Mouse (Mus musculus): ENCODE measurements around the gene Ifna11. TPM values are rescaled to one million over a fixed set of nuclear protein-coding genes. Genes with fewer than 3 reads are reported as not detected.
"Not testable (repeated sequence)": the region's sequence is repeated elsewhere in the genome, so short reads cannot be mapped to it uniquely, and the experiment has no call there.

The Ifna11 gene
- polyA plus RNA-seq, 1 experiment from 2014 or later, result not detected

DNA sequence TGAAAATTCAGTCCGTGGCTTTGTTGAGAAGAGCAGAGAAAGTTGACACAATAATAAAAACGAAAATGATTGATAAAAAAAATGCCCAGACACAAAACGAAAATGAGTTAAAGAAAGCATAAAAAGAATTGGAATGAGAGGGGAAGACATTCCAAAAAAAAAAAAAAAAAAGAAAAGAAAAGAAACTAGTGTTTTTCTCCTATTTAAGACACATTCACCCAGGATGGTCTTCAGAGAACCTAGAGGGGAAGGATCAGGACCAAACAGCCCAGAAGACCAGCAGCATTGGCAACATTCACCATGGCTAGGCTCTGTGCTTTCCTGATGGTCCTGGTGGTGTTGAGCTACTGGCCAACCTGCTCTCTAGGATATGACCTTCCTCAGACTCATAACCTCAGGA, 3.8 kb upstream of the Ifna11 start, which contains the start of gene Ifna7:
Gene Ifna7 (plus strand): TSS at position 301 of the 400 bp plus-strand sequence.
- 51% methylated on average over 3 of the region's 3 CpGs for WGBS
- no peak within 1 kb of the TSS for H3K9ac ChIP-seq
- no peaks in the 10 kb centered on the region for H3K4me1 ChIP-seq (ENCODE audit: insufficient read depth)
- DNase-seq, result no peak
- no peaks in the 10 kb centered on the region for H3K9me3 ChIP-seq (ENCODE audit: low read depth, low read length)
- no peak for ATAC-seq (ENCODE audit: insufficient read depth)
- TF ChIP-seq CTCF (IDR thresholded peaks at IDR 0.05; ENCODE audit: low read depth), result no peak
- H3K36me3 ChIP-seq (ENCODE audit: insufficient read depth), result no peaks in the 10 kb centered on the region
- no peaks in the 10 kb centered on the region; the same call in 1 of the 2 replicates for H3K27me3 ChIP-seq (ENCODE audit: insufficient read depth, low read length)
- no peak within 1 kb of the TSS for H3K4me2 ChIP-seq
- no peak within 1 kb of the TSS for H3K27ac ChIP-seq (ENCODE audit: low read depth)
- no peak within 1 kb of the TSS for H3K4me3 ChIP-seq (ENCODE audit: low read depth, low read length)

DNA sequence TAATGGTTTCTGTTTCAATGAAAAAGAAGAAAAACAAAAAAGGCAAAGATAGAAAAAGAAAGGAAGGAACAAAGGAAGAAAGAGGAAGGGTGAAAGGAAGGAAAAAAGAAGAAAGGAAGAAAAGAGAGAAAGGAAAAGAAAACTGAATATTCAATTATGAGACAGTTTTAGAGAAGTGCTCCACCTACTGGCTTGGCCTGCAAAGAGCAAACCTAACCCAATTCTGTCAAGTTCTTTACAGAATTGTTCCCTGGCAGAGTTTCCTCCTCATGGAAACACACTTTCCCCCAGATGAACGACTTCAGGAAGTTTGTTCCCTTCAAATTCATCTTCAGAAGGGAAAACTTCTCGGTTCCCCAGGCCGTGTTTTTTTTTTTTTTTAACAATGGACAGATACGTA, 3.2 kb downstream of the Ifna11 start:
- no peak overlapping the region for H3K9ac ChIP-seq
- ATAC-seq (ENCODE audit: insufficient read depth), result no peak
- no peaks in the 10 kb centered on the region for H3K9me3 ChIP-seq (ENCODE audit: low read depth, low read length)
- H3K4me2 ChIP-seq, result no peak overlapping the region
- peak; percentile 62 for DNase-seq
- H3K27ac ChIP-seq (ENCODE audit: low read depth), result no peak overlapping the region
- H3K36me3 ChIP-seq (ENCODE audit: insufficient read depth), result no peaks in the 10 kb centered on the region
- no peak overlapping the region for H3K4me3 ChIP-seq (ENCODE audit: low read depth, low read length)
- WGBS, result 20% methylated on average over 4 of the region's 4 CpGs
- no peaks in the 10 kb centered on the region for H3K27me3 ChIP-seq (ENCODE audit: insufficient read depth, low read length)
- TF ChIP-seq CTCF (IDR thresholded peaks at IDR 0.05; ENCODE audit: low read depth), result peak; percentile 58
- no peaks in the 10 kb centered on the region for H3K4me1 ChIP-seq (ENCODE audit: insufficient read depth)

DNA sequence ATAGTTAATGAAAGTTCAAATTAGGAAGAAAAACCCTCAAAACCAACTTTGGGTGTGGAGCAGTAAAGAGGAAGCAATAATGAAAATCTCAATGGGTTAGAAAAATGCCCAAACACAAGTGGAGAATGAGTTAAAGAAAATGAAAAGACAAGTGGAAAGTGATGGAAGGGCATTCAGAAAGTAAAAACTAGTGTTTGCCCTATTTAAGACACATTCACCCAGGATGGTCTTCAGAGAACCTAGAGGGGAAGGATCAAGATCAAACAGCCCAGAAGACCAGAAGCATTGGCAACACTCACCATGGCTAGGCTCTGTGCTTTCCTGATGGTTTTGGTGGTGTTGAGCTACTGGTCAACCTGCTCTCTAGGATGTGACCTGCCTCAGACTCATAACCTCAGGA, 7.4 kb downstream of the Ifna11 start, which contains the start of gene Ifna6:
Gene Ifna6 (plus strand): TSS at position 301 of the 400 bp plus-strand sequence.
- not testable (repeated sequence) for H3K27ac ChIP-seq (ENCODE audit: low read depth); H3K4me1 ChIP-seq (ENCODE audit: insufficient read depth); H3K9me3 ChIP-seq (ENCODE audit: low read depth, low read length); H3K27me3 ChIP-seq (ENCODE audit: insufficient read depth, low read length); H3K9ac ChIP-seq; H3K36me3 ChIP-seq (ENCODE audit: insufficient read depth); H3K4me2 ChIP-seq; DNase-seq; H3K4me3 ChIP-seq (ENCODE audit: low read depth, low read length); ATAC-seq (ENCODE audit: insufficient read depth)

DNA sequence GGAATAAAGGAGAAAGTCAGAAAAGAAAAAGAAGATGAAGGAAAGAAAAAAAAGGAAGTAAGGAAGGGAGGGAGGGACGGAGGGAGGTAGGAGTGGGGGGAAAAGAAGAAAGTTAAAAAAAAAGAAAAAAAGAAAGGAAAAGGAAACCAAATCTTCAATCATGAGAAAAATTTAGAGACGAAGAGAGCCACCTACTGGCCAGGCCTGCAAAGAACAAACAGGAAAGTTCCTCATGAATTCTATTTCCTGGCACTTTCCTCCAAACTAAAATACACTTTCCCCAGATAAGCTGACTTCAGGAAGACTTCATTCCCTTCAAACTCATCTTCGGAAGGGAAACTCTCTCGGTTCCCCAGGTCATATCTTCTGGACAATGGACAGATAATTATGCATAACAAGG, 10.8 kb downstream of the Ifna11 start:
- Histone ChIP-seq H3K4me1 (ENCODE audit: insufficient read depth) (no peaks in the 10 kb centered on the region), H3K27ac (ENCODE audit: low read depth) (no peak overlapping the region)
- ATAC-seq (ENCODE audit: insufficient read depth), result no peak

DNA sequence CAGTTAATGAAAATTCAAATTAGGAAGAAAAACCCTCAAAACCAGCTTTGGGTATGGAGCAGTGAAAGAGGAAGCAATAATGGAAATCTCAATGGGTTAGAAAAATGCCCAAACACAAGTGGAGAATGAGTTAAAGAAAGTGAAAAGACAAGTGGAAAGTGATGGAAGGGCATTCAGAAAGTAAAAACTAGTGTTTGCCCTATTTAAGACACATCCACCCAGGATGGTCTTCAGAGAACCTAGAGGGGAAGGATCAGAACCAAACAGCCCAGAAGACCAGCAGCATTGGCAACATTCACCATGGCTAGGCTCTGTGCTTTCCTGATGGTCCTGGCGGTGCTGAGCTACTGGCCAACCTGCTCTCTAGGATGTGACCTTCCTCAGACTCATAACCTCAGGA, 15.5 kb downstream of the Ifna11 start, which contains the start of gene Ifna5:
Gene Ifna5 (plus strand): TSS at position 301 of the 400 bp plus-strand sequence.
- not testable (repeated sequence) for H3K9ac ChIP-seq
- WGBS, result 82% methylated on average over 1 of the region's 1 CpGs

More for the DNA sequence above, 10.8 kb downstream of the Ifna11 start:
- DNase-seq, result peak; percentile 63
- Histone ChIP-seq H3K9ac (no peak overlapping the region), H3K36me3 (ENCODE audit: insufficient read depth) (no peaks in the 10 kb centered on the region), H3K27me3 (ENCODE audit: insufficient read depth, low read length) (no peaks in the 10 kb centered on the region), H3K4me2 (no peak overlapping the region), H3K9me3 (ENCODE audit: low read depth, low read length) (no peaks in the 10 kb centered on the region), H3K4me3 (ENCODE audit: low read depth, low read length) (no peak overlapping the region)
- 30% methylated on average over 4 of the region's 4 CpGs for WGBS
- peak; percentile 45 for TF ChIP-seq CTCF (IDR thresholded peaks at IDR 0.05; ENCODE audit: low read depth)

DNA sequence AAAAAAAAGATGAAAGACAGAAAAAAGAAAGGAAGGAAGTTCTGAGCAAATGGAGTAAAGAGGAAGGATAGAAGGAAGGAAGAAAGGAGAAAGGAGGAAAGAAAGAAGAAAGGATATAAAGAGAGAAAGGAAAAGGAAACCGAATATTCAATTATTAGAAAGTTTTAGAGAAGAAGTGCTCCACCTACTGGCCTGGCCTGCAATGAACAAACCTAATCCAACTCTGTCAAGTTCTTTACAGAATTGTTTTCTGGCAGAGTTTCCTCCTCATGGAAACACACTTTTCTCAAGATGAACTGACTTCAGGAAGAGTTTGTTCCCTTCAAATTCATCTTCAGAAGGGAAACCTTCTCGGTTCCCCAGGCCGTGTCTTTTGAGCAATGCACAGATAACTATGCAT, 19.1 kb downstream of the Ifna11 start:
- Histone ChIP-seq H3K4me2 (no peak overlapping the region), H3K4me3 (ENCODE audit: low read depth, low read length) (no peak overlapping the region), H3K27ac (ENCODE audit: low read depth) (no peak overlapping the region), H3K4me1 (ENCODE audit: insufficient read depth) (no peaks in the 10 kb centered on the region), H3K9ac (no peak overlapping the region), H3K36me3 (ENCODE audit: insufficient read depth) (no peaks in the 10 kb centered on the region), H3K27me3 (ENCODE audit: insufficient read depth, low read length) (no peaks in the 10 kb centered on the region), H3K9me3 (ENCODE audit: low read depth, low read length) (no peaks in the 10 kb centered on the region)
- DNase-seq, result peak; percentile 52
- ATAC-seq (ENCODE audit: insufficient read depth), result no peak
- WGBS, result 42% methylated on average over 3 of the region's 3 CpGs
- peak; percentile 53 for TF ChIP-seq CTCF (IDR thresholded peaks at IDR 0.05; ENCODE audit: low read depth)

More for the DNA sequence above, 15.5 kb downstream of the Ifna11 start, which contains the start of gene Ifna5:
- not testable (repeated sequence) for H3K4me1 ChIP-seq (ENCODE audit: insufficient read depth); DNase-seq; ATAC-seq (ENCODE audit: insufficient read depth); H3K27me3 ChIP-seq (ENCODE audit: insufficient read depth, low read length); H3K9me3 ChIP-seq (ENCODE audit: low read depth, low read length); H3K27ac ChIP-seq (ENCODE audit: low read depth); H3K4me2 ChIP-seq; H3K36me3 ChIP-seq (ENCODE audit: insufficient read depth); H3K4me3 ChIP-seq (ENCODE audit: low read depth, low read length)

DNA sequence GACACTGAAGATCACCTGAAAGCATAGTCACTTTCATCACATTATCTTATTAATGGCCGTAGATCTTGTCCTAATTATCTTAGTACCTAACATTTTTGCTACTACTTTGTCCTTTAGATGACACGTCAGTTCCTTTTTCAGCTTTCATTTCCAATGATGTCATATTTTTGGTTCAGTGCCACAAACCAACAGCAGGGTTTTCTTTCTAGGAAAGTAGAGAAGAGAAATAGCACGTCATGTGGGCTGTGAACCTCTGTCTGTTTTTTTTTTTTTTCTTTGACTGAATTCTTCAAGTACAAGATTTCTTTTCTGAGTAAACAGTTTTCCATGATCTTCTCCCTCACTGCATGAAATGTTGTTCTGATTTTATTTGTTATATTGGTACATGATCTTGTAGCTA, 20.3 kb downstream of the Ifna11 start:
- no peak overlapping the region for H3K4me2 ChIP-seq
- no peak overlapping the region for H3K4me3 ChIP-seq (ENCODE audit: low read depth, low read length)
- DNase-seq (no peak), ATAC-seq (ENCODE audit: insufficient read depth) (no peak)
- no peak overlapping the region for H3K9ac ChIP-seq
- H3K9me3 ChIP-seq (ENCODE audit: low read depth, low read length), result no peaks in the 10 kb centered on the region
- no peak overlapping the region for H3K27ac ChIP-seq (ENCODE audit: low read depth)
- H3K4me1 ChIP-seq (ENCODE audit: insufficient read depth), result no peaks in the 10 kb centered on the region
- 50% methylated on average over 3 of the region's 3 CpGs for WGBS
- no peaks in the 10 kb centered on the region for H3K36me3 ChIP-seq (ENCODE audit: insufficient read depth)
- no peak for TF ChIP-seq CTCF (IDR thresholded peaks at IDR 0.05; ENCODE audit: low read depth)
- no peaks in the 10 kb centered on the region for H3K27me3 ChIP-seq (ENCODE audit: insufficient read depth, low read length)

DNA sequence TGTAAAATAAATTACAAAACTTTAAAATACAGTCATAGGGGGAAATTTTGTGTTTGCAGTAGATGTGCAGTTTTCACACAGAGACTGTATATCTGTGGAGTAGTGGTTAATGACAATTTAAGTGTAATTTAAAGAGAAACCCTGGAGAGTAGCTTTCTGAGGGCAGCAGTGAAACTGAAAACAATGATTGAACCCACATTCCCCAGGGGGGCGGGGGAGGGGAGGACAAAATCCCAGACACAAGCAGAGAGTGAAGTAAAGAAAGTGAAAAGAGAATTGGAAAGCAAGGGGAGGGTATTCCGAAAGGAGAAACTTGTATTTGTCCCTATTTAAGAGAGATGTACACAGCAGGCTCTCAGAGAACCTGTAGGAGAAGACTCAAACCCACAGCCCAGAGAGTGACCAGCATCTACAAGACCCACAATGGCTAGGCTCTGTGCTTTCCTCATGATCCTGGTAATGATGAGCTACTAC, 21.7 kb downstream of the Ifna11 start, which contains the start of gene Ifna4:
Gene Ifna4 (plus strand): TSS at position 424 of the 474 bp plus-strand sequence.
- H3K9me3 ChIP-seq (ENCODE audit: low read depth, low read length), result no peaks in the 10 kb centered on the region
- no peak within 1 kb of the TSS for H3K4me3 ChIP-seq (ENCODE audit: low read depth, low read length)
- no peaks in the 10 kb centered on the region for H3K27me3 ChIP-seq (ENCODE audit: insufficient read depth, low read length)
- TF ChIP-seq CTCF (IDR thresholded peaks at IDR 0.05; ENCODE audit: low read depth), result no peak
- WGBS, result 41% methylated on average over 2 of the region's 2 CpGs
- DNase-seq (no peak), ATAC-seq (ENCODE audit: insufficient read depth) (no peak)
- H3K4me2 ChIP-seq, result no peak within 1 kb of the TSS
- no peak within 1 kb of the TSS for H3K27ac ChIP-seq (ENCODE audit: low read depth)
- no peak within 1 kb of the TSS for H3K9ac ChIP-seq
- H3K4me1 ChIP-seq (ENCODE audit: insufficient read depth), result no peaks in the 10 kb centered on the region
- no peaks in the 10 kb centered on the region for H3K36me3 ChIP-seq (ENCODE audit: insufficient read depth)
